Mouse (Mus musculus) kidney, embryonic 16.5 days (tissue): Measurements from ENCODE around the gene Cd36. TPM values are rescaled to one million over a fixed set of nuclear protein-coding genes. Genes with fewer than 3 reads are reported as not detected.

ENCODE experiments used
- ATAC-seq: fragments of 200-750 bp; cut with Nextera tagmentation; 2 replicates; pipeline ENCODE4 v1.8.0; 2017; ENCODE audit warnings: moderate TSS enrichment; ENCODE audit not compliant: low FRiP score, low TSS enrichment
- H3K27ac ChIP-seq: fragments of 300-500 bp; sonication (generic); 2 replicates; pipeline ENCODE4 v1.5.1; 2014; ENCODE audit warnings: low read length
- H3K27me3 ChIP-seq: fragments of 300-500 bp; sonication (generic); 2 replicates; pipeline ENCODE4 v1.6.1; 2014; ENCODE audit warnings: low read length, control low read depth, mixed read lengths; ENCODE audit not compliant: insufficient read depth
- H3K36me3 ChIP-seq: fragments of 300-500 bp; sonication (generic); 2 replicates; pipeline ENCODE4 v1.6.1; 2014; ENCODE audit warnings: low read length, control low read depth, mixed read lengths; ENCODE audit not compliant: insufficient read depth
- H3K4me1 ChIP-seq: fragments of 300-500 bp; sonication (generic); 2 replicates; pipeline ENCODE4 v1.6.1; 2014; ENCODE audit warnings: low read length, control low read depth, mixed read lengths; ENCODE audit not compliant: insufficient read depth
- H3K4me2 ChIP-seq: fragments of 300-500 bp; sonication (generic); replicated peaks from 2 replicates; pipeline ENCODE4 v1.6.1; 2014; ENCODE audit warnings: low read depth, low read length
- H3K4me3 ChIP-seq: fragments of 300-500 bp; sonication (generic); 2 replicates; pipeline ENCODE4 v1.5.1; 2014; ENCODE audit warnings: mild to moderate bottlenecking, low read length
- H3K9ac ChIP-seq: fragments of 300-500 bp; sonication (generic); replicated peaks from 2 replicates; pipeline ENCODE4 v1.6.1; 2014; ENCODE audit warnings: low read length
- H3K9me3 ChIP-seq: fragments of 300-500 bp; sonication (generic); 2 replicates; pipeline ENCODE4 v1.6.1; 2016; ENCODE audit warnings: low read length, control low read depth
- WGBS: fragments of 180-500 bp; shearing (Covaris S2); extraction: QIAGEN DNeasy Blood & Tissue Kit; methylation state at CpG from one replicate; pipeline ENCODE4 v1.1.7; 2014; 5-methylcytosine and 5-hydroxymethylcytosine counted together
- polyA plus RNA-seq: library from polyadenylated mRNA; unstranded; fragments of >200 nt; fragmentation: Nextera tagmentation; extraction: Ambion mirVana; gene quantifications from 2 replicates; pipeline ENCODE4 v1.2.1, GENCODE M21; 2015

The Cd36 gene
- polyA plus RNA-seq, 1 experiment from 2014 or later = 12.7 TPM

- 82% methylated on average over 7 of the region's 7 CpGs for WGBS
- Histone ChIP-seq H3K27me3 (no peaks in the 10 kb centered on the region), H3K9me3 (0 out of 2 replicates have a peak, but pooled peaks cover 4% of the 10 kb centered on the region), H3K4me2 (no peak overlapping the region), H3K36me3 (no peaks in the 10 kb centered on the region), H3K27ac (no peak overlapping the region), H3K9ac (no peak overlapping the region), H3K4me3 (no peak overlapping the region), H3K4me1 (no peaks in the 10 kb centered on the region)
- ATAC-seq = no peak
Measured at GRCm38 (mm10) chr5:17753471-17754005, 135.1 kb downstream of the Cd36 start.

DNA sequence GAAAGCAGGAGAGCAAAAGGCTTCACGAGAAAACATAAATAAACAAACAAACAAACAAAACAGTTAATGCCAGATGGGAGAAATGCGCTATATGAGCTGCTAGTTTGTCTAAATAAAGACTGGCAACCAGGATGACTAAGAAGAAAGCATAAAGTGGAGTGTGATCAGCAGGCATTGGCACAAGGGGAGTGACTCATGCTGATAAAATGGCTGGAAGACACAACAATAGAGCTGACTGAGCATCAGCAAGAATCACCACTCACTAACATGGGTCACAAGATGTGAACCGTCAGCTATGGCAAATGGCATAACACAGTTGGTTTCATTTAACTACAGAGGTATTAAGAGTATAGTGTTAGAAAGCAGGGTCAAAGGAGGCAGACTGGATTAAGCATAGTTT, 140.3 kb downstream of the Cd36 start:
- Histone ChIP-seq H3K9ac (no peak overlapping the region), H3K9me3 (no peaks in the 10 kb centered on the region), H3K27me3 (no peaks in the 10 kb centered on the region), H3K27ac (no peak overlapping the region), H3K36me3 (no peaks in the 10 kb centered on the region), H3K4me1 (0 out of 2 replicates have a peak, but pooled peaks cover 5% of the 10 kb centered on the region), H3K4me3 (no peak overlapping the region), H3K4me2 (no peak overlapping the region)
- 90% methylated on average over 3 of the region's 3 CpGs for WGBS
- ATAC-seq = no peak

GRCm38 (mm10) chr5:17747143-17747542, 141.5 kb downstream of the Cd36 start:
- no peak overlapping the region for H3K9ac ChIP-seq
- no peaks in the 10 kb centered on the region for H3K36me3 ChIP-seq
- H3K4me1 ChIP-seq = 0 out of 2 replicates have a peak, but pooled peaks cover 5% of the 10 kb centered on the region
- H3K4me3 ChIP-seq = no peak overlapping the region
- no peak overlapping the region for H3K4me2 ChIP-seq
- H3K27ac ChIP-seq = no peak overlapping the region
- ATAC-seq = no peak
- no peaks in the 10 kb centered on the region for H3K27me3 ChIP-seq
- no peaks in the 10 kb centered on the region for H3K9me3 ChIP-seq
- 29% methylated on average over 5 of the region's 5 CpGs for WGBS

DNA sequence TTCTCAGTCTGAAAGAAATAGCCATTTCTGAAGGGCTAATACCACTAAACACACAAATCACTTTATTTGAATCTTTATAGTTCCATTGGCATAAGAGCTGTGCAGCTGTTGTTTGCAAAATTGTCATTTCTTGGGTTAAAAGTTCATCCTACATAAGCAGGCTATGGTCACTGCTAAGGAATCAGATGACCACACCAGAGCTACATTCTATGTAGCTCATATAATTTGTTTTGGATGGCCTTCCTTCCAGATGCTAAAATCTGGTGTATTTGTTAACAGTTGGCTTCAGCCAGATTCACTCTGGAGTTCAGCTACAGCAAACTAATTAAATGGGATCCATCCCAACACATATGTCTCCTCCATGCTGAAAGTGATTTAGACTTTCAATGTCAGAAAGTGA, 142.1 kb downstream of the Cd36 start:
- Histone ChIP-seq H3K4me2 (no peak overlapping the region), H3K36me3 (no peaks in the 10 kb centered on the region), H3K27me3 (no peaks in the 10 kb centered on the region), H3K9ac (no peak overlapping the region), H3K4me3 (no peak overlapping the region), H3K4me1 (0 out of 2 replicates have a peak, but pooled peaks cover 5% of the 10 kb centered on the region), H3K9me3 (no peaks in the 10 kb centered on the region), H3K27ac (no peak overlapping the region)
- peak; percentile 82 for ATAC-seq

- no peaks in the 10 kb centered on the region; the same call in 1 of the 2 replicates for H3K4me1 ChIP-seq
- H3K9ac ChIP-seq = no peak overlapping the region
- ATAC-seq = no peak
- H3K27ac ChIP-seq = no peak overlapping the region
- H3K4me2 ChIP-seq = no peak overlapping the region
- H3K27me3 ChIP-seq = no peaks in the 10 kb centered on the region
- H3K9me3 ChIP-seq = no peaks in the 10 kb centered on the region
- H3K36me3 ChIP-seq = no peaks in the 10 kb centered on the region
- no peak overlapping the region for H3K4me3 ChIP-seq
- 47% methylated on average over 3 of the region's 3 CpGs for WGBS
Measured at GRCm38 (mm10) chr5:17739805-17740204, 148.8 kb downstream of the Cd36 start.

Other genes with a start within 250 kb of the Cd36 start
- not detected in 2 replicates for gene Gnat3, start 73.7 kb upstream of the Cd36 start, polyA plus RNA-seq